Mouse (Mus musculus) kidney, adult 9 months (tissue): Measurements from ENCODE around the gene Sec22c.

Source experiments
- DNase-seq: peaks from one replicate; pipeline ENCODE4 v3.0.0; 2022

Gene Sec22c

DNA sequence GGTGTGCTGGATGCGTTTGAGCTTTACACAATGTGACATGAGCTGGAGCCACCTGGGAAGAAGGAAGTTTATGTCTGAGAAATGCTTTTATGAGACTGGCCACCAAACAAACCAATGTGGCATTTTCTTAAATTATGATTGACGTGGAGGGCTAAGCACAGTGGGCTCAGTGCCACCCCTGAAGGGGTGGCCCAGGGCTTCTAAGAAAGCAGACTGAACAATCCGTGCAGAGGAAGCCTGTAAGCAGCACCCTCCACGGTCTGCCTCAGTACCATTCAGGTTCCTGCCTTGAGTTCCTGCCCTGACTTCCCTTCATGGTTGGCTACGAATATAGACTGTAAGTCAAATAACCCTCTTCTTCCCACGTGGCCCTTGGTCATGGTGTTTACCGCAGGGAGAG lies 14.6 kb downstream of the Sec22c start:
- no peak for DNase-seq

- no peak for DNase-seq
Observed at GRCm38 (mm10) chr9:121690200-121690651, 15.1 kb downstream of the Sec22c start.

- no peak for DNase-seq
Observed at GRCm38 (mm10) chr9:121684702-121685101, 20.6 kb downstream of the Sec22c start.

- DNase-seq = no peak
Observed at GRCm38 (mm10) chr9:121682037-121682680, 23.1 kb downstream of the Sec22c start.

DNA sequence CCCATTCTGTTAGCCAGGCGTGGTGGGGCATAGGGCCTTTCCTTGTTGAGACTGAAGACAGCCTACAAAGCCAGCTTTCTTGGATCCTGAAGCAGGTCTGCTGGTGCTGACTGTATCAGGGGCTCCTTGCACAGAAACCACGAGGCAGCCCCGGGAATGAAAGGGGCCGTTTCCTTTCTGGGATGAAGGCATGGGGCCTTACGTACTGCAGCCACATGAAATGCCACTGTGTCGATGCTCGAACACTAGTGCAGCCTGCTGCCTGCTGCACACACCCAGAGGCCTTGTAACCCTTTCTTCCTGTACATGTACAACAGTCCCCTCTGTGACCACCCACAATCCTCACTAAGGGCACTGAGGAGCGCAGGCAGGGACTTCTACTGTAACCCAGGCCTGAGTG lies 24.1 kb downstream of the Sec22c start:
- DNase-seq = no peak

DNA sequence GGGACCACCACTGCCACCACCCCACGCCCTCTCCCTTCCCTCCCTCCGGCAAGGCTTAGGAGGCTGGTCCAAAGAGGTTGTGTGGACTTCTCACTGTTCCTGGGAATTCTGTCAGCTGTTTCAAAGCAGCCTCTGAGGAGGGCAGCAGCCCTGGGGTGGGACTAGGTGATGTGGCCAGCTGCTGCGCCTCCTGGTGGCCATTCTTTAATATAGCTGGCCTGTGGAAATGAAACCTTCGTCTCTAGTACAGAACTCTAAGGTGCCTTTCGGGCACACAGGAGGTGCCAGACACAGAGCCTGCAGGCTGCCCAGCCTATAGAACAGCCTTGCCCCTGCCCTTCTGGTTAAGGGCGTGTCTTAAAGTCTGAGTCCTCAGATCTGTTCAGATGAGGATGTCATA lies 25.7 kb downstream of the Sec22c start:
- DNase-seq = peak; percentile 40

DNA sequence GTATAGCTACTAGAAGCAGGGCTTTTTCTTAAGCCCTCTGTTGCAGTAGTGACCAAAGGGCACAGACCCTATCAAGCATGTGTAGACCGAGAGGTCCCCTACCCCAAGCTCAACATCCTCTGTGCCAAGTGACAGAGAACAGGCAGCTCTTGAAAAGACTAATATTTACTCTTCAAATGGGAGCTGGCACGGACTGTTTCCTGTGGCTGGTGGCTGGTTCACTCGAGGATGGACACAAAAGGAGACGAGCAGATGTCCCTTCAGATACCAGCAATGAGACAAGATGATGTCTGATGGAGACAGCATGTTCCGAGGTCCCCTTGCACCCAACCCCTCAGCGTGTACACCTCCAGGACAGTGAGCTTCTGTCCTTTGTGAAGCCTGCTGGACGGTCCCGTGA lies 27.8 kb downstream of the Sec22c start:
- peak; percentile 22 for DNase-seq

DNA sequence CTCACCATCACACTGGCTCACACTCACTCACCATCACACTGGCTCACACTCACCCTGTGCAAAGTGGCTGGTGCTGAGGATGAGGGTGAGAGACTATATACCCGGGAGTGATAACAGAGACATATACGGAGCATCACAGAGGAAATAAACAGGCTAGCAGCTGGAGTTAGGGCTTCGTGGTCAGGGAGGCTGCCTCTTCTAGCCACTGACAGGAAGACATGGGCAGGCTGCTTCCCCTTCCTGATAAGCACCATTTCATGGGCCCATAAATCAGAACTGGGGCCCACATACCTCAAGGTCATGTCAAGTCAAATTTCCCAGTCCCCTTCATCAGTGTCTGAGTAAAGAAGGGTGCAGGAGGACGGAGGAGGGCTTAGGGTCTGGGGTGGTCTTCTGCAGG lies 28.2 kb downstream of the Sec22c start:
- no peak for DNase-seq

DNA sequence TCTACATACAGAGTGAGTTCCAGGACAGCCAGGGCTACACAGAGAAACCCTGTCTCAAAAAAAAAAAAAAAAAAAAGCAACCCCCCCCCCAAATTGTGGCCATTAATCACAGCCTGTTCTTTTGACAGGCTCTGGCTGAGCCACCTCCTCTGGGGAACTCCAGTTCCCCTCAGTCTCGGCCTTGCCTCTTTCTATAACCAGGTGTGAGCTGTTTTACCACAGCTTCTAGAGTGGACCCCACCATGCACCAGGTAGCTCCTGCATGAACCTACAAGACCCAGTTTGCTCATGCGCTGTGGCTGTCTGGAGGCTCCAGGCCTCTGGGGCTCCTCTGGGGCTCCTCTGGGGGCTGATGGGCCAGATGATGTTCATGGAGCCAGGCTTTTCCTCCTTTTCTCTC lies 29.7 kb downstream of the Sec22c start:
- DNase-seq = no peak

DNA sequence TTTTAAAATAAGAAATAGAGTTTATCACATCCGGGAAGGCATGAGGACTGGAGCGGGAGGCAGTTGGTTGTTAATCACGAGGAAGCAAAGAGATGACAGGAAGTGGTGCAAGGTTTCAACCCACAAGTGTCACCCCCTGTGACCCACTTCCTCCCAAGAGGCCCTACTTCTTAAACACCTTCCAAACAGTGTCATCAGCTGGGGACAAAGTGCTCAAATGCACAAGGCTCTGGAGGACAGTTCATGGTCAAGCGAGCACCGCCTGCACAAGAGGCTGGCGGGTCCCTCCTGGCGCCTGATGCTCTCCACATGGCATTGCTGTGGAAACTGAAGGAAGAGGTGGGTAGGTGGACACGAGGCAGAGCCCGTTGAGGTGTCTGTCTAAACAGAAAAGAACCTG lies 30.3 kb downstream of the Sec22c start:
- DNase-seq = peak; percentile 46

- DNase-seq = no peak
Observed at GRCm38 (mm10) chr9:121673716-121674115, 31.6 kb downstream of the Sec22c start.

- DNase-seq = no peak
Observed at GRCm38 (mm10) chr9:121672311-121672710, 33.0 kb downstream of the Sec22c start.

DNA sequence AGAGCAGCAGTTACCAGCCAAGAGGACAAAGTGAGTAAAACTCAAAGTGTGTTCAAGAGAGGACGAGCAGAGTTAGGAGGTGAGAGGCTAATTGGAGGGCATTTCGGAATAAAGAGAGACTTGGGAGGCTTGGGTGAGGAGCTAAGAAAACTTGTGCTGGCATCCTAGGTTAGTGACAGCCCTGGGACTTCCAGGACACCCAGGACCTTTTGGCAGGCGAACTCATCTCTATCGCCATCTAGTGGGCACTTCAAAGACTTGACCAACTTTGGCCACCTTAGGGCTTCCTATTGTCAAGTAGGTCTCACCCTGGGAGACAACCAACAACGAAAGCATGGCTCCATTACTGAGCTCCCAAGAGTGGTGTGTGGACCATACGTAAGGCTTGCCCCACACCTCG lies 34.0 kb downstream of the Sec22c start:
- DNase-seq = peak; percentile 58

DNA sequence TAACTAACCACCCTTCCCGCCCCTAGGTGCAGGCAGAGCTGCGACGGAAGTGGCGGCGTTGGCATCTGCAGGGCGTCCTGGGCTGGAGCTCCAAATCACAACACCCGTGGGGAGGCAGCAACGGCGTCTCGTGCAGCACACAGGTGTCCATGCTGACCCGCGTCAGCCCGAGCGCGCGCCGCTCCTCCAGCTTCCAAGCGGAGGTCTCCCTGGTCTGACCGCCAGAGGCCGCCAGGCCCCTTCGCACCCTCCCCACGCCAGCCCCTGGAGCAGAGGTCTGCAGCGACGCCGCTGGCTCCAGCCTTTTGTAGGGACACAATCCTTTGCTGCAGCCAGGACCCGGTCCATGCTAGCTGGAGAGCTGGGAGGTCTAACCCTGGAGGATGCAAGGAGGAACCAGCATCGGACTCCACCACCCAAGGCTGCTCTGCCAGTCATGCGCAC lies 35.9 kb downstream of the Sec22c start:
- DNase-seq = peak; percentile 45

- DNase-seq = no peak
Observed at GRCm38 (mm10) chr9:121667822-121668221, 37.5 kb downstream of the Sec22c start.

GRCm38 (mm10) chr9:121666957-121667630 lies 38.2 kb downstream of the Sec22c start:
- DNase-seq = no peak

GRCm38 (mm10) chr9:121664104-121664503 lies 41.2 kb downstream of the Sec22c start:
- no peak for DNase-seq

- no peak for DNase-seq
Observed at GRCm38 (mm10) chr9:121663467-121663866, 41.8 kb downstream of the Sec22c start.

DNA sequence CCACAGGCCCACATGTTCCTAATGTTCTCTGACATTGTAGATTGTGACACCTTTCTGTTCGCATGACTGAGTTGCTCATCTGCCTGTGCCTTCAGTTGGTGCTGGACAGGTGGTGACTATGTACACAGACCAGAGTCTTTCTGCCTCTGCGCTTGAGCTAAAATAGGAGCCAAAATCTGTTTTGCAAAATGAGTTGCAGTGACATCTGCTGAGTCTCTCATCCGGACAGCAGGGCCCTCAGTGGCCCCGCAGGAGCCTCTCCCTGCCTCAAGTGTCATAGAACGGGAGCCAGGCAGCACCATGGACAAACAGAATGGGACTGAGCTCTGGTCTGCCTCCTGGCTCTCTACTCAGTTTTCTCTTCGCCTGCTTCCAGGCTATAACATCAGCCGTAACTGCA lies 45.5 kb downstream of the Sec22c start:
- no peak for DNase-seq

GRCm38 (mm10) chr9:121658248-121658647 lies 47.0 kb downstream of the Sec22c start:
- DNase-seq = no peak

- DNase-seq = no peak
Observed at GRCm38 (mm10) chr9:121657143-121657542, 48.1 kb downstream of the Sec22c start.

DNA sequence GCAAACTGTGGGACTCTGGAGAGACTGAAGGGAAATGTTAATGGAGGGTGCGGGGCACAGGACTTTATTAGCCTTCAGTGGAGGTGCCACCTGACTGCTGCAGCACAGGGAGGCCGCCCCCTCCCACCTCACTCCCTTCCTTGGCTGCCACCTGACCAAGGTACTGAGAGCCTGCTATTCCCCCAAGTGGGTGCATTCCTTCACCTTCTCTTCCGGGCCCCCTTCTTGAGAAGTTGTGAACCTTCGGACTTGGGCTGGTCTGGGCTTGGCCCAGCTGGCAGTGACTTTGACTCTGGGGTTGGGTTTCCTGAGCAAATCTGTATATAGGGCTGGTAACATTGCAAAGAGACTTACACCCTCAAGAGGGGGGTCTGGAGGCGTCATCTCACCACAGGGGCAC lies 49.0 kb downstream of the Sec22c start:
- DNase-seq = no peak

DNA sequence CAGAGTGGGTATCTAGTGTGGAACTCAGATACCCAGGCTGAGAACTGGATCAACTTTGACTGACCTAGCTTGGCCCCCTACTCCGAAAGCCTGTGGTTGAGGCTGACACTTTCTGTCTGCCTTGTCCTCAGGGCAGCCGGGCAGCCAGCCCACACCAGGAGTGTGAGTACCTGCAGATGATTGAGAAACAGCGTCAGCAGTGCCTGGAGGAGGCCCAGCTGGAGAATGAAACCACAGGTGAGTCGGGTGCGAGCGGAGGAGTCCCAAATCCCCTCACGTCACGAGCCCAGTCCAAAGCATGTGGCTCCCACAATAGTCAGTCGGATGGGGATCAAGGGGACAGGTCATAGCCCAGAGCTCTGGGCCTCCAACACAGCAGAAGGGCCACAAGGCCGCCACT lies 51.6 kb downstream of the Sec22c start:
- DNase-seq = no peak

DNA sequence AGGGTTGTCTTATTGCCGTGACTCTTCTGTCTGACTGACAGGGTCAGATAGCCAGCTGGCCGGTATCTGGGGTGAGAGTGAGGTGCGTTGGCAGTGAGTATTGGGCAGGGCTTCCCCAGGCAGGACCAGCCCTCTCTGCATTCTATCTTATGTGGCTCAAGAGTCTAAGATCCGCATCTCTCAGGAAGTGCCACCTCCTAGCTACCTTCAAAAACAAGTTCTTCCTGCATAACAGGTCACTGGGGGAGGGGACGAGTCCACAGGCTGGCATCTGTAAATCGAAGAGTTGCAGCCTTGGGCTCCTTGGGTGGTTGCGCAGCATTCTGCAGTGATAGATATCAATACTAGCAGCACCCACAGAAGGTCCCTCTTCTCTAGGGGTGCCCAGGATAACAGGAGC lies 58.3 kb downstream of the Sec22c start:
- DNase-seq = no peak

DNA sequence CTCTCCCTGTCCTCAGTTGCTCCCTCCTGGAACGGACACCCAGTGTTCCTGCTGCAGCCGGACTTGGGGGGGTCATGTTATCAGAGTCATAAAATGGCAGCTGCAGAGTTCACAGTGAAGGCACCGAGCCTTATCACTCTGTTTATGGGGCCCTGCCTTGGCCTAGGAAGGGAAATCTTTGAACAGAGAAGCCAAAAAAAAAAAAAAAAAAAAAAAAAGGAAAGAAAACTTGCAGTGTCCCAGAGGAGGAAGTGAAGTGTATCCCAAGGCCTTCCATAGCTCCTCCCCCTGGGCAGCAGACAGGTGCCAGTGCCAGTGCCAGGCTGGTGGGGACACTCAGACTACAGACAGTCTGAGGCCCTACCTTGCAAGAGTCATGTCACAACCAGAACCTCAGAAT lies 60.4 kb downstream of the Sec22c start:
- no peak for DNase-seq
